Mouse (Mus musculus): Measurements from ENCODE around the gene Bcl6. TPM values are rescaled to one million over a fixed set of nuclear protein-coding genes. Genes with fewer than 3 reads are reported as not detected.

Bcl6 gene
- total RNA-seq, 2 experiments from 2014 or later, result 26.0 to 30.1 TPM

GRCm38 (mm10) chr16:23980991-23981720 is 7.5 kb downstream of the Bcl6 start:
- intact Hi-C loops (cut with DNase I), result loop anchor here (10.0 kb wide), 6 partner anchors 644 to 1974 kb away; no protein-coding TSS in a partner anchor
- DNase-seq (ENCODE audit: low spot score in 2 of 2), result no peak

GRCm38 (mm10) chr16:23980201-23980870 is 8.3 kb downstream of the Bcl6 start:
- intact Hi-C loops (cut with DNase I), result loop anchor here (10.0 kb wide), 6 partner anchors 644 to 1974 kb away; no protein-coding TSS in a partner anchor
- DNase-seq (ENCODE audit: low spot score in 2 of 2), result no peak

- intact Hi-C loops (cut with DNase I), result no loop called here
- no peak for DNase-seq (ENCODE audit: low spot score in 2 of 2)
Measured at GRCm38 (mm10) chr16:23979446-23979845, 9.2 kb downstream of the Bcl6 start.

- intact Hi-C loops (cut with DNase I), result no loop called here
- no peak for DNase-seq (ENCODE audit: low spot score in 2 of 2)
Measured at GRCm38 (mm10) chr16:23978495-23978894, 10.2 kb downstream of the Bcl6 start.

- DNase-seq (ENCODE audit: low spot score in 2 of 2), result no peak
- intact Hi-C loops (cut with DNase I), result no loop called here
Measured at GRCm38 (mm10) chr16:23977732-23978131, 10.9 kb downstream of the Bcl6 start.

GRCm38 (mm10) chr16:23976196-23976595 is 12.5 kb downstream of the Bcl6 start:
- no peak for DNase-seq (ENCODE audit: low spot score in 2 of 2)
- intact Hi-C loops (cut with DNase I), result no loop called here

- DNase-seq (ENCODE audit: low spot score in 2 of 2), result no peak
- intact Hi-C loops (cut with DNase I), result no loop called here
Measured at GRCm38 (mm10) chr16:23973635-23974367, 14.9 kb downstream of the Bcl6 start.

- DNase-seq (ENCODE audit: low spot score in 2 of 2), result no peak
- intact Hi-C loops (cut with DNase I), result no loop called here
Measured at GRCm38 (mm10) chr16:23972901-23973300, 15.8 kb downstream of the Bcl6 start.

- DNase-seq (ENCODE audit: low spot score in 2 of 2), result no peak
- intact Hi-C loops (cut with DNase I), result no loop called here
Measured at GRCm38 (mm10) chr16:23972126-23972740, 16.4 kb downstream of the Bcl6 start.

GRCm38 (mm10) chr16:23969919-23970318 is 18.7 kb downstream of the Bcl6 start:
- intact Hi-C loops (cut with DNase I), result no loop called here
- no peak for DNase-seq (ENCODE audit: low spot score in 2 of 2)

- intact Hi-C loops (cut with DNase I), result no loop called here
- DNase-seq (ENCODE audit: low spot score in 2 of 2), result no peak
Measured at GRCm38 (mm10) chr16:23968888-23969287, 19.8 kb downstream of the Bcl6 start.

GRCm38 (mm10) chr16:23967301-23967700 is 21.4 kb downstream of the Bcl6 start:
- no peak for DNase-seq (ENCODE audit: low spot score in 2 of 2)
- intact Hi-C loops (cut with DNase I), result no loop called here

- no peak for DNase-seq (ENCODE audit: low spot score in 2 of 2)
- intact Hi-C loops (cut with DNase I), result no loop called here
Measured at GRCm38 (mm10) chr16:23966066-23966465, 22.6 kb downstream of the Bcl6 start.

GRCm38 (mm10) chr16:23964706-23965367 is 23.8 kb downstream of the Bcl6 start:
- DNase-seq (ENCODE audit: low spot score in 2 of 2), result no peak
- intact Hi-C loops (cut with DNase I), result no loop called here

GRCm38 (mm10) chr16:23963896-23964668 is 24.6 kb downstream of the Bcl6 start:
- DNase-seq (ENCODE audit: low spot score in 2 of 2), result no peak
- intact Hi-C loops (cut with DNase I), result no loop called here

- intact Hi-C loops (cut with DNase I), result no loop called here
- no peak for DNase-seq (ENCODE audit: low spot score in 2 of 2)
Measured at GRCm38 (mm10) chr16:23962401-23962800, 26.3 kb downstream of the Bcl6 start.

GRCm38 (mm10) chr16:23958938-23959337 is 29.7 kb downstream of the Bcl6 start:
- intact Hi-C loops (cut with DNase I), result no loop called here
- DNase-seq (ENCODE audit: low spot score in 2 of 2), result no peak

GRCm38 (mm10) chr16:23953959-23954260 is 34.7 kb downstream of the Bcl6 start:
- DNase-seq (ENCODE audit: low spot score in 2 of 2), result no peak
- intact Hi-C loops (cut with DNase I), result loop anchor here (1.0 to 5.0 kb wide), 3 partner anchors 57 to 502 kb away; no protein-coding TSS in a partner anchor

All from left cerebral cortex, postnatal 36 days (tissue).